Mouse (Mus musculus) C2C12 (cell line): ENCODE data around the gene Mtf1. TPM values are rescaled to one million over a fixed set of nuclear protein-coding genes. Genes with fewer than 3 reads are reported as not detected.

Experiments
- H3K27me3 ChIP-seq: one replicate; pipeline ENCODE4 v1.6.1; 2011; ENCODE audit not compliant: control insufficient read depth, insufficient read depth, insufficient read length
- H3K36me3 ChIP-seq: one replicate; pipeline ENCODE4 v1.6.1; 2011; ENCODE audit not compliant: control insufficient read depth, insufficient read depth
- H3K4me3 ChIP-seq: one replicate; pipeline ENCODE4 v1.5.1; 2011; ENCODE audit warnings: mild to moderate bottlenecking, control low read depth; ENCODE audit not compliant: poor library complexity, insufficient read depth, severe bottlenecking
- H3K79me2 ChIP-seq: one replicate; pipeline ENCODE4 v1.6.1; 2011; ENCODE audit not compliant: control insufficient read depth, insufficient read depth
- H3K79me3 ChIP-seq: one replicate; pipeline ENCODE4 v1.6.1; 2011; ENCODE audit warnings: low read depth, control low read depth
- H3ac ChIP-seq: one replicate; pipeline ENCODE3; 2011; ENCODE audit warnings: low read depth; ENCODE audit not compliant: control insufficient read depth, insufficient read length
- CEBPB ChIP-seq: IDR thresholded peaks from one replicate; pipeline ENCODE4 v1.6.1; 2011; ENCODE audit warnings: low read depth, mild to moderate bottlenecking, control low read depth, moderate library complexity
- CTCF ChIP-seq: IDR thresholded peaks from one replicate; pipeline ENCODE4 v1.5.1; 2011; ENCODE audit not compliant: control insufficient read depth, insufficient read depth, insufficient read length
- FOSL1 ChIP-seq: IDR thresholded peaks from one replicate; pipeline ENCODE4 v1.8.0; 2011; ENCODE audit warnings: mild to moderate bottlenecking, low read length; ENCODE audit not compliant: poor library complexity, insufficient read depth, severe bottlenecking
- MAX ChIP-seq: IDR thresholded peaks from one replicate; pipeline ENCODE4 v1.6.1; 2011; ENCODE audit warnings: mild to moderate bottlenecking, control low read depth
- MYOD1 ChIP-seq: IDR thresholded peaks from one replicate; pipeline ENCODE4 v1.6.1; 2011; ENCODE audit warnings: low read depth; ENCODE audit not compliant: control insufficient read depth, insufficient read length
- MYOG ChIP-seq: IDR thresholded peaks from one replicate; pipeline ENCODE4 v1.6.1; 2011; ENCODE audit not compliant: control insufficient read depth, insufficient read length; ENCODE audit errors: extremely low read depth
- USF1 ChIP-seq: IDR thresholded peaks from one replicate; pipeline ENCODE4 v1.6.1; 2011; ENCODE audit warnings: low read depth, mild to moderate bottlenecking, control low read depth, moderate library complexity
- polyA plus RNA-seq: library from polyadenylated mRNA; unstranded; fragments of >200 nt; fragmentation: generic; extraction: Trizol; gene quantifications from one replicate; pipeline ENCODE4 v1.2.1, GENCODE M21; 2012; ENCODE audit warnings: missing spikeins

Gene Mtf1
- polyA plus RNA-seq, 1 experiment: 10.9 TPM

DNA sequence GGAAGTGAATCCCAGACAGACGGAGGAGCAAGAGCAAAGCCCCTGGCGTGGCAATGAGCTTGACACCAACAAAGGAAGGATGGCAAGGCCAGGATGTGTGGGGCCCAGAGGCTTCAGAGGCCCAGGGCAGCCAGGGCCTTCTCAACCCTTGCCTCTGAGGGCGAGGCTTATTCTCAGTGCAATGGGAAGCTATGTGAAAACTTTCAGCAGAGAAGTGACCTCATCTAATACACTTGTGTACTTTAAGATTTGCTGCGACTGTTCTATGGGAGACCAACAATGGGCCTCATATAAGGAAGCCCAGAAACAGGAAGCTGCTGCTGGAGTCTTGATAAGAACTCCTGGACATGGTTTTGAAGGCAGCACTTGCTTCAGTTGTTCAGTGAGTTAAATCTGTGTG is 29.8 kb upstream of the Mtf1 start:
- Histone ChIP-seq H3K27me3 (no peaks in the 10 kb centered on the region), H3K4me3 (no peak overlapping the region), H3K79me3 (no peaks in the 10 kb centered on the region), H3K79me2 (peaks cover 8% of the 10 kb centered on the region), H3K36me3 (no peaks in the 10 kb centered on the region), H3ac (no peak overlapping the region)
- TF ChIP-seq CTCF (no peak), MAX (no peak), MYOG (no peak), FOSL1 (no peak), MYOD1 (no peak), CEBPB (no peak), USF1 (no peak)

GRCm38 (mm10) chr4:124773449-124773848 is 28.5 kb upstream of the Mtf1 start:
- TF ChIP-seq CTCF (no peak), MAX (no peak), FOSL1 (no peak), USF1 (no peak), MYOG (no peak), MYOD1 (no peak), CEBPB (no peak)
- H3ac ChIP-seq: no peak overlapping the region
- peaks cover 7% of the 10 kb centered on the region for H3K36me3 ChIP-seq
- H3K79me2 ChIP-seq: no peaks in the 10 kb centered on the region
- no peak overlapping the region for H3K4me3 ChIP-seq
- no peaks in the 10 kb centered on the region for H3K79me3 ChIP-seq
- no peaks in the 10 kb centered on the region for H3K27me3 ChIP-seq

DNA sequence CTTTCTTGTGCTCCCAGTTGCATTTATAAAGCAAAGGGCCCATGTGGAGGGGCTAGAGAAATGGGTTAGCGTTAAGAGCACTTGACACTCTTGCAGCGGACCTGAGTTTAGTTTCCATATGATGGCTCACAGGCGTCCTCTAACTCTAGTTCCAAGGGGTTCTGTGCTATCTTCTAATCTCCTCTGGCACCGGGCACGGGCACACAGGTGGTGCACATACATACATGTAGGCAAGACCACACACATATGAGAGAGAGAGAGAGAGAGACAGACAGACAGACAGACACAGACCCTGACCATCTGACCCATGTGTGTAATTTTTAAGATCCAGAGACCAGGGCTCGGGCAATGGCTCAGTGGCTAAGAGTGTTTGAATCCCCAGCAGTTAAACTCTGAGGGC is 27.9 kb upstream of the Mtf1 start:
- Histone ChIP-seq H3ac (no peak overlapping the region), H3K79me2 (no peaks in the 10 kb centered on the region), H3K79me3 (no peaks in the 10 kb centered on the region), H3K27me3 (no peaks in the 10 kb centered on the region), H3K4me3 (no peak overlapping the region), H3K36me3 (peaks cover 11% of the 10 kb centered on the region)
- TF ChIP-seq MAX (no peak), CTCF (no peak), CEBPB (no peak), MYOD1 (no peak), USF1 (no peak), FOSL1 (no peak), MYOG (no peak)

DNA sequence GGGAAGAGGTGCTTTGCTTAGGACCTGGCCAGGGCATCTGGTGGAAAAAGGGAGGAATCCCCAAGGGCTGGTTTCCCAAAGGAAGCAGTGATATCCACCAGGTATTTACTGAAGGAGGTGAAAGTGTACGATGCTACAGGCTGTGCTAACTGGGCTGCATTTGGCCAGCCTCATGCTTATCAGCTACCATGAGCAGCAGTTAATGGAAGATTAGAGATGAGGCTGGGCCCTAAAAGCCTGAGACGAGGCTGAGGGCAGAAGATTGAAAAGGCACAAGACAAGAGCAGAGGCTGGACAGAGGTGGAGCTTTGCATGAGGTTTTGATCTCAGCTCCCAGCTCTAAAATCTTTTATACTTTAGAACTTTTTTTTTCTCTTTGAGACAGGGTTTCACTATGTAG is 27.5 kb upstream of the Mtf1 start:
- no peak for TF ChIP-seq CEBPB
- TF ChIP-seq MAX: no peak
- no peaks in the 10 kb centered on the region for H3K79me2 ChIP-seq
- H3K4me3 ChIP-seq: no peak overlapping the region
- no peak overlapping the region for H3ac ChIP-seq
- H3K36me3 ChIP-seq: peaks cover 15% of the 10 kb centered on the region
- H3K79me3 ChIP-seq: no peaks in the 10 kb centered on the region
- H3K27me3 ChIP-seq: no peaks in the 10 kb centered on the region

- H3K4me3 ChIP-seq: no peak overlapping the region
- no peak for TF ChIP-seq MAX
- TF ChIP-seq FOSL1: no peak
- no peak for TF ChIP-seq CEBPB
- TF ChIP-seq CTCF: no peak
- TF ChIP-seq MYOD1: no peak
- no peak for TF ChIP-seq MYOG
- no peak for TF ChIP-seq USF1
- no peaks in the 10 kb centered on the region for H3K79me3 ChIP-seq
- no peak overlapping the region for H3ac ChIP-seq
- H3K27me3 ChIP-seq: no peaks in the 10 kb centered on the region
- H3K79me2 ChIP-seq: no peaks in the 10 kb centered on the region
- peaks cover 38% of the 10 kb centered on the region for H3K36me3 ChIP-seq
Measured at GRCm38 (mm10) chr4:124781361-124781760, 20.5 kb upstream of the Mtf1 start.

DNA sequence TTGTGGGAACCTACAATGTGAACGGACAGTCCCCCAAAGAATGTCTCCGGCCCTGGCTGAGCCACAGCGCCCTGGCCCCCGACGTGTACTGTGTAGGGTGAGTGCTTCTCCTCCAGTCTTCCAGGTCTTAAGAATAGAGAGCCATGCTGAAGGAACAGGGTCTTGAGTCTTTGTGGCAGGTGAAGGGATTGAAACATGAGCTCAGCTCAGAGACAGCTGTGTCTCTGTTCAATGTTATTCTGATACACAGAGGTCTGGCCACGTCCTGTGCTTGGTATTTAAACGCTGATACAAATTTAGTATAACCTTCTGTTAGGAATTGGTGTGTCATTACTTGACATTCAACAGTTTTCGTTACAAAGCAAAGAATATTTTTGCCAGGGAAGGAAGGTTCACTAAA is 19.5 kb upstream of the Mtf1 start:
- H3K4me3 ChIP-seq: no peak overlapping the region
- no peaks in the 10 kb centered on the region for H3K79me2 ChIP-seq
- H3K79me3 ChIP-seq: no peaks in the 10 kb centered on the region
- TF ChIP-seq USF1: no peak
- no peak for TF ChIP-seq CTCF
- no peaks in the 10 kb centered on the region for H3K27me3 ChIP-seq
- no peak overlapping the region for H3ac ChIP-seq
- peaks cover 48% of the 10 kb centered on the region for H3K36me3 ChIP-seq

DNA sequence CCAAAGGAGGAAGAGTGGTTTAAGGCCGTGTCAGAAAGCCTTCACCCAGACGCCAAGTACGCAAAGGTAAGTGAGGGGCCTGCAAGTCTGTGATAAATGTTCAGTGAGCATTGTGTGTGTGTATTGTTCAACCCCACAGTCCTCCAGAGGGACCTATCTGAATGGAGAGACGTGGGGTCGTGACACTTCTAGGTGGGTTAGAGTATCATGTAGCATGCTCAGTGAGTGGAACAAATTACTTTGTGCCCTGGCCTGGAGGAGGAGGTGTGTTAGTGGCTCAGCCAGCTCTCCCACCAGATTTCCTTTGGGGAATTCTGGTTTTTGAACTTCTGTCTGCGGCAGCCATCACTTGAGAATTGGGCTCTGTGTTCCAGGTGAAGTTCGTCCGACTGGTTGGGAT is 18.0 kb upstream of the Mtf1 start:
- peaks cover 46% of the 10 kb centered on the region for H3K36me3 ChIP-seq
- H3ac ChIP-seq: no peak overlapping the region
- H3K79me3 ChIP-seq: no peaks in the 10 kb centered on the region
- H3K79me2 ChIP-seq: no peaks in the 10 kb centered on the region
- no peak for TF ChIP-seq CEBPB
- H3K4me3 ChIP-seq: no peak overlapping the region
- H3K27me3 ChIP-seq: no peaks in the 10 kb centered on the region
